ENCODE assay signal across 8 mouse cellular contexts in genomic region chr1:33883102-33883839, GRCm38 (mm10). TPM values are rescaled to one million over a fixed set of nuclear protein-coding genes. Genes with fewer than 3 reads are reported as not detected.
DNase-seq lines count a peak whose midpoint lies in the region; ATAC-seq and TF ChIP-seq lines count a peak whose summit lies in the region.

No protein-coding gene starts in this region.

- DNase-seq in layer of hippocampus, adult 11-12 months (ENCODE audit: low spot score), result peak; percentile 49
- no peak for DNase-seq in layer of hippocampus, adult 9-10 months (ENCODE audit: low spot score)
- peak; percentile 37 for DNase-seq in adrenal gland, postnatal 10 days
- DNase-seq in gastrocnemius, postnatal 10 days, result peak; percentile 7
- DNase-seq in liver, adult 2 months (ENCODE audit: extremely low read depth, low read depth, low spot score), result peak; percentile 28
- DNase-seq in naive thymus-derived CD4-positive, alpha-beta T cell, adult 2 months (ENCODE audit: low read depth), result peak; percentile 80
- peak; percentile 27 for DNase-seq in urinary bladder, postnatal 14 days (ENCODE audit: low spot score)

- H3K27me3 ChIP-seq in intestine, embryonic 16.5 days (replicated peaks; ENCODE audit: control insufficient read depth, insufficient read depth, low read length), result no peaks in the 10 kb centered on the region
- no peaks in the 10 kb centered on the region for H3K27me3 ChIP-seq in liver, adult 2 months (ENCODE audit: control insufficient read depth, insufficient read depth, low read length)

- no peak for TF ChIP-seq CTCF in liver, adult 2 months (IDR thresholded peaks at IDR 0.05; ENCODE audit: low read depth, low read length)

- peak overlapping the region; percentile 48 for H3K4me2 ChIP-seq in intestine, embryonic 16.5 days (ENCODE audit: low read depth, low read length)

- no peak for ATAC-seq in intestine, embryonic 16.5 days

- no peak overlapping the region for H3K9ac ChIP-seq in intestine, embryonic 16.5 days (ENCODE audit: low read depth, low read length)
- no peak overlapping the region for H3K9ac ChIP-seq in liver, adult 2 months (ENCODE audit: low read depth, low read length)

- 9% methylated on average over 18 of the region's 18 CpGs for WGBS in intestine, embryonic 16.5 days
- WGBS in liver, adult 2 months, result 25% methylated on average over 18 of the region's 18 CpGs

- H3K79me2 ChIP-seq in liver, adult 2 months (ENCODE audit: control insufficient read depth, insufficient read depth, low read length), result no peaks in the 10 kb centered on the region

- TF ChIP-seq POLR2A in liver, adult 2 months (IDR thresholded peaks at IDR 0.05; ENCODE audit: extremely low read depth, insufficient read depth, low read length), result no peak

- H3K27ac ChIP-seq in intestine, embryonic 16.5 days (ENCODE audit: low read length), result no peak overlapping the region
- no peak overlapping the region for H3K27ac ChIP-seq in liver, adult 2 months (replicated peaks; ENCODE audit: insufficient read depth, low read depth, low read length)

- H3K4me1 ChIP-seq in intestine, embryonic 16.5 days (ENCODE audit: control insufficient read depth, insufficient read depth, low read length), result no peaks in the 10 kb centered on the region
- H3K4me1 ChIP-seq in liver, adult 2 months (ENCODE audit: control insufficient read depth, insufficient read depth, low read length), result no peaks in the 10 kb centered on the region

- no peaks in the 10 kb centered on the region for H3K36me3 ChIP-seq in intestine, embryonic 16.5 days (ENCODE audit: control insufficient read depth, insufficient read depth, low read length)
- no peaks in the 10 kb centered on the region for H3K36me3 ChIP-seq in liver, adult 2 months (ENCODE audit: control insufficient read depth, insufficient read depth, low read length)

- H3K4me3 ChIP-seq in intestine, embryonic 16.5 days (ENCODE audit: low read length), result peak overlapping the region; percentile 36
- H3K4me3 ChIP-seq in liver, adult 2 months (ENCODE audit: insufficient read depth, low read depth, low read length), result no peak overlapping the region

- H3K9me3 ChIP-seq in intestine, embryonic 16.5 days (ENCODE audit: control insufficient read depth, low read length), result no peaks in the 10 kb centered on the region

RNA-seq across cellular contexts. Expression of gene Bend6, which starts 24.3 kb away (rescaled TPM):
- total RNA-seq in adrenal gland, postnatal 10 days (2021), result 1 to 10 TPM; 1.5 TPM
- 1 to 10 TPM in 1 of 2 experiments, under 1 TPM in 1; 0.68 to 1.2 TPM for total RNA-seq in gastrocnemius, postnatal 10 days (2021)
- polyA plus RNA-seq in intestine, embryonic 16.5 days (2015; fragmentation: Nextera tagmentation; extraction: Ambion mirVana), result 0.32 and 0.60 TPM in 2 replicates
- 0.18 and 0.40 TPM in 2 replicates for total RNA-seq in liver, adult 2 months (2014; rRNA removed)
- 0.05 TPM in 2 replicates for polyA plus RNA-seq in liver, adult 2 months (2012; rRNA removed)

RNA-seq across cellular contexts. Expression of gene Dst, which starts 24.8 kb away (rescaled TPM):
- 100 to 1,000 TPM in 1 of 2 experiments, 10 to 100 TPM in 1; 95.3 to 136 TPM for total RNA-seq in adrenal gland, postnatal 10 days (2021)
- 100 to 1,000 TPM; 130 to 146 TPM for total RNA-seq in gastrocnemius, postnatal 10 days (2021)
- 15.1 and 16.4 TPM in 2 replicates for polyA plus RNA-seq in intestine, embryonic 16.5 days (2015; fragmentation: Nextera tagmentation; extraction: Ambion mirVana)
- total RNA-seq in liver, adult 2 months (2014; rRNA removed), result 53.6 and 60.4 TPM in 2 replicates
- 10.5 and 14.8 TPM in 2 replicates for polyA plus RNA-seq in liver, adult 2 months (2012; rRNA removed)
